Mouse (Mus musculus) small intestine, adult 2 months (tissue): ENCODE measurements around the gene Hpcal4. TPM values are rescaled to one million over a fixed set of nuclear protein-coding genes. Genes with fewer than 3 reads are reported as not detected.

Source experiments
- H3K27ac ChIP-seq: fragments of 200-500 bp; 2 replicates; pipeline ENCODE4 v1.5.1; 2012; ENCODE audit warnings: low read depth, low read length, control low read depth, inconsistent platforms; ENCODE audit not compliant: insufficient read depth
- H3K27me3 ChIP-seq: fragments of 200-500 bp; 2 replicates; pipeline ENCODE4 v1.6.1; 2012; ENCODE audit warnings: mild to moderate bottlenecking, moderate library complexity, low read length, inconsistent platforms; ENCODE audit not compliant: control insufficient read depth, insufficient read depth
- H3K36me3 ChIP-seq: fragments of 200-500 bp; 2 replicates; pipeline ENCODE4 v1.6.1; 2012; ENCODE audit warnings: mild to moderate bottlenecking, low read length, control low read depth, inconsistent platforms; ENCODE audit not compliant: control insufficient read depth, insufficient read depth
- H3K4me1 ChIP-seq: fragments of 200-500 bp; 2 replicates; pipeline ENCODE4 v1.6.1; 2012; ENCODE audit warnings: low read length, inconsistent platforms, mixed read lengths; ENCODE audit not compliant: control insufficient read depth, insufficient read depth, insufficient read length
- H3K4me3 ChIP-seq: fragments of 200-500 bp; 2 replicates; pipeline ENCODE4 v1.5.1; 2012; ENCODE audit warnings: low read depth, mild to moderate bottlenecking, control low read depth, inconsistent platforms, low read length, moderate library complexity
- CTCF ChIP-seq: fragments of 200-500 bp; IDR thresholded peaks from 2 replicates; pipeline ENCODE4 v1.5.1; 2012; ENCODE audit warnings: low read depth, mild to moderate bottlenecking, control low read depth, inconsistent platforms, low read length, moderate library complexity, mixed read lengths; ENCODE audit not compliant: insufficient replicate concordance, insufficient read length; ENCODE audit errors: extremely low read depth
- POLR2A ChIP-seq: fragments of 200-500 bp; IDR thresholded peaks from 2 replicates; pipeline ENCODE4 v1.6.1; 2012; ENCODE audit warnings: low read depth, mild to moderate bottlenecking, control low read depth, inconsistent platforms, low read length, moderate library complexity
- WGBS: fragments of 180-500 bp; shearing (Covaris S2); methylation state at CpG from one replicate; pipeline ENCODE4 v1.1.7; 2018; 5-methylcytosine and 5-hydroxymethylcytosine counted together
- polyA plus RNA-seq: library from polyadenylated mRNA; depleted of rRNA; stranded (reverse); fragments of >200 nt; gene quantifications from 2 replicates; pipeline ENCODE4 v1.2.3, GENCODE M21; 2012; rRNA removed

The Hpcal4 gene
- 0.20 and 0.53 TPM in 2 replicates for polyA plus RNA-seq

- Histone ChIP-seq H3K27ac (no peak within 1 kb of the TSS), H3K4me1 (peaks cover 9% of the 10 kb centered on the region), H3K4me3 (peak within 1 kb of the TSS; percentile 52), H3K36me3 (no peaks in the 10 kb centered on the region), H3K27me3 (peaks cover 28% of the 10 kb centered on the region)
- no peak for TF ChIP-seq CTCF
- TF ChIP-seq POLR2A = no peak
- 2% methylated on average over 44 of the region's 44 CpGs for WGBS
Measured at GRCm38 (mm10) chr4:123182328-123183238, at the start of gene Hpcal4. Gene Hpcal4, plus strand, starts transcription at chr4:123183227.

- H3K27ac ChIP-seq = no peak overlapping the region
- H3K36me3 ChIP-seq = peaks cover 31% of the 10 kb centered on the region
Measured at GRCm38 (mm10) chr4:123137551-123137950, 45.5 kb upstream of the Hpcal4 start.

GRCm38 (mm10) chr4:123139513-123140154 lies 43.4 kb upstream of the Hpcal4 start, which contains the start of gene Ppie:
Gene Ppie, minus strand, starts transcription at chr4:123139951.
- peak within 1 kb of the TSS; percentile 51 for H3K27ac ChIP-seq

More at GRCm38 (mm10) chr4:123137551-123137950, 45.5 kb upstream of the Hpcal4 start:
- Histone ChIP-seq H3K4me1 (peaks cover 9% of the 10 kb centered on the region), H3K27me3 (no peaks in the 10 kb centered on the region), H3K4me3 (no peak overlapping the region)
- 82% methylated on average over 3 of the region's 3 CpGs for WGBS
- TF ChIP-seq POLR2A (no peak), CTCF (no peak)

GRCm38 (mm10) chr4:123147446-123148150 lies 35.4 kb upstream of the Hpcal4 start:
- Histone ChIP-seq H3K4me1 (no peaks in the 10 kb centered on the region), H3K27me3 (no peaks in the 10 kb centered on the region), H3K36me3 (no peaks in the 10 kb centered on the region), H3K4me3 (no peak overlapping the region), H3K27ac (no peak overlapping the region)
- 68% methylated on average over 5 of the region's 5 CpGs for WGBS
- TF ChIP-seq CTCF (no peak), POLR2A (no peak)

More at GRCm38 (mm10) chr4:123139513-123140154, 43.4 kb upstream of the Hpcal4 start, which contains the start of gene Ppie:
- peak within 1 kb of the TSS; percentile 72 for H3K4me3 ChIP-seq
- TF ChIP-seq CTCF (no peak), POLR2A (peak; percentile 83)
- WGBS = under 1% methylated on average over 34 of the region's 34 CpGs
- H3K36me3 ChIP-seq = peaks cover 16% of the 10 kb centered on the region
- peaks cover 9% of the 10 kb centered on the region for H3K4me1 ChIP-seq
- H3K27me3 ChIP-seq = no peaks in the 10 kb centered on the region

- Histone ChIP-seq H3K4me3 (no peak overlapping the region), H3K36me3 (no peaks in the 10 kb centered on the region), H3K27ac (no peak overlapping the region), H3K4me1 (peaks cover 9% of the 10 kb centered on the region; the same call in 1 of the 2 replicates), H3K27me3 (no peaks in the 10 kb centered on the region)
- 83% methylated on average over 4 of the region's 4 CpGs for WGBS
- TF ChIP-seq POLR2A (no peak), CTCF (no peak)
Measured at GRCm38 (mm10) chr4:123152003-123152402, 31.0 kb upstream of the Hpcal4 start.

GRCm38 (mm10) chr4:123152976-123153375 lies 30.1 kb upstream of the Hpcal4 start:
- WGBS = 64% methylated on average over 5 of the region's 5 CpGs
- no peaks in the 10 kb centered on the region for H3K36me3 ChIP-seq
- H3K27ac ChIP-seq = no peak overlapping the region
- no peaks in the 10 kb centered on the region for H3K27me3 ChIP-seq
- TF ChIP-seq POLR2A = no peak
- no peak for TF ChIP-seq CTCF
- peaks cover 9% of the 10 kb centered on the region; the same call in 1 of the 2 replicates for H3K4me1 ChIP-seq
- no peak overlapping the region for H3K4me3 ChIP-seq
